Mouse (Mus musculus): ENCODE measurements around the gene Hddc3. TPM values are rescaled to one million over a fixed set of nuclear protein-coding genes. Genes with fewer than 3 reads are reported as not detected.

Gene Hddc3
- total and polyA plus RNA-seq, 3 experiments: 47.1 to 58.1 TPM; not detected in 1

DNA sequence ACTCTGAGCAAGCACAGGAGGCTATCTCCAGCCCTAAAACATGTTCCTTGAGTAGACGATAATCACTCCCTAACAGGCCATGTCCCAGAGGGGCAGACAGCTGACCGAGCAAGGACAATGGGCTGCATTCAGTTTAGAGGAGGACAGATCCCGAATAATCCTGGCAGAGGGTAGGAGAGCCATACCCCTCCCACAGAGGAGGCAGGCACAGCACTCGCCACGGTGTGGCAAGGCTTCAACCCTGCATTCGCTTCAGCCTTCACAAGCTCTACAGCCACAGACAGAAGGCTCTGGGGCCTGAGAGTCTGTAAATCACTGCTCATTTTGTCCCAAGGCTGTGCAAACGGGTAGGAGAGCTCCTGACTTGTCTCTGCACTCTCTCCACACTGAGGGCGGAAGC is 14.3 kb downstream of the Hddc3 start:
- DNase-seq (ENCODE audit: low read depth, low spot score): no peak
- Histone ChIP-seq H3K27me3 (ENCODE audit: control insufficient read depth in 1 of 2, insufficient read depth in 2 of 2, low read length in 2 of 2) (no peaks in the 10 kb centered on the region), H3K4me3 (ENCODE audit: control insufficient read depth in 1 of 2, insufficient read depth in 1 of 2, low read depth in 2 of 2, low read length in 2 of 2) (no peak overlapping the region), H3K27ac (ENCODE audit: control insufficient read depth, low read depth, low read length) (no peak overlapping the region), H3K36me3 (ENCODE audit: control insufficient read depth in 1 of 2, insufficient read depth in 2 of 2, low read length in 2 of 2) (peaks cover 0 to 2% of the 10 kb centered on the region in 2 experiments; a peak in 2 of 4 replicates), H3K9ac (ENCODE audit: control insufficient read depth, low read depth, low read length, poor library complexity, severe bottlenecking) (no peak overlapping the region), H3K9me3 (replicated peaks; ENCODE audit: insufficient read depth, low read length) (no peaks in the 10 kb centered on the region), H3K79me2 (ENCODE audit: control insufficient read depth, insufficient read depth, low read length, poor library complexity) (no peaks in the 10 kb centered on the region), H3K4me1 (ENCODE audit: control insufficient read depth in 1 of 2, insufficient read depth in 2 of 2, low read length in 2 of 2) (no peaks in the 10 kb centered on the region; a peak in 1 of 4 replicates)
- TF ChIP-seq MAZ (IDR thresholded peaks at IDR 0.05; ENCODE audit: low read depth, low read length) (no peak), UBTF (IDR thresholded peaks at IDR 0.05; ENCODE audit: borderline replicate concordance, insufficient read depth, low read depth, low read length) (no peak), NELFE (IDR thresholded peaks at IDR 0.05; ENCODE audit: low read depth, low read length) (no peak), KAT2A (conservative IDR thresholded peaks at IDR 0.05; ENCODE audit: low read depth, low read length) (no peak), RCOR1 (IDR thresholded peaks at IDR 0.05; ENCODE audit: low read depth, low read length) (no peak), TAL1 (IDR thresholded peaks at IDR 0.05; ENCODE audit: low read length) (no peak), POLR2AphosphoS2 (IDR thresholded peaks at IDR 0.05; ENCODE audit: low read length) (no peak), ETS1 (IDR thresholded peaks at IDR 0.05; ENCODE audit: low read depth, low read length) (no peak), ZMIZ1 (IDR thresholded peaks at IDR 0.05; ENCODE audit: low read depth, low read length) (no peak)

- Histone ChIP-seq H3K36me3 (ENCODE audit: control insufficient read depth in 1 of 2, insufficient read depth in 2 of 2, low read length in 2 of 2) (peaks cover 0 to 2% of the 10 kb centered on the region in 2 experiments; a peak in 2 of 4 replicates), H3K4me1 (ENCODE audit: control insufficient read depth in 1 of 2, insufficient read depth in 2 of 2, low read length in 2 of 2) (no peaks in the 10 kb centered on the region; a peak in 1 of 4 replicates), H3K9ac (ENCODE audit: control insufficient read depth, low read depth, low read length, poor library complexity, severe bottlenecking) (no peak overlapping the region), H3K4me3 (ENCODE audit: control insufficient read depth in 1 of 2, insufficient read depth in 1 of 2, low read depth in 2 of 2, low read length in 2 of 2) (no peak overlapping the region), H3K9me3 (replicated peaks; ENCODE audit: insufficient read depth, low read length) (no peaks in the 10 kb centered on the region), H3K27me3 (ENCODE audit: control insufficient read depth in 1 of 2, insufficient read depth in 2 of 2, low read length in 2 of 2) (no peaks in the 10 kb centered on the region), H3K79me2 (ENCODE audit: control insufficient read depth, insufficient read depth, low read length, poor library complexity) (no peaks in the 10 kb centered on the region), H3K27ac (ENCODE audit: control insufficient read depth, low read depth, low read length) (no peak overlapping the region)
- TF ChIP-seq ZMIZ1 (IDR thresholded peaks at IDR 0.05; ENCODE audit: low read depth, low read length): no peak
- no peak for TF ChIP-seq MAFK (IDR thresholded peaks at IDR 0.05; ENCODE audit: borderline replicate concordance, low read depth, low read length)
- TF ChIP-seq POLR2AphosphoS5 (IDR thresholded peaks at IDR 0.05; ENCODE audit: borderline replicate concordance, low read depth, low read length): no peak
- no peak for TF ChIP-seq MXI1 (IDR thresholded peaks at IDR 0.05; ENCODE audit: low read depth, low read length)
- no peak for TF ChIP-seq ZNF384 (IDR thresholded peaks at IDR 0.05; ENCODE audit: low read depth, low read length)
- no peak for TF ChIP-seq EP300 (IDR thresholded peaks at IDR 0.05; ENCODE audit: low read depth in 1 of 2, low read length in 2 of 2)
- TF ChIP-seq KAT2A (conservative IDR thresholded peaks at IDR 0.05; ENCODE audit: low read depth, low read length): no peak
- no peak for TF ChIP-seq POLR2AphosphoS2 (IDR thresholded peaks at IDR 0.05; ENCODE audit: low read length)
- no peak for TF ChIP-seq USF1 (IDR thresholded peaks at IDR 0.05; ENCODE audit: low read depth, low read length)
- no peak for TF ChIP-seq RAD21 (IDR thresholded peaks at IDR 0.05; ENCODE audit: low read depth, low read length)
- no peak for TF ChIP-seq MAX (IDR thresholded peaks at IDR 0.05; ENCODE audit: low read length)
- DNase-seq (ENCODE audit: low read depth, low spot score): no peak
These were observed 15.1 kb downstream of the Hddc3 start for GRCm38 (mm10) chr7:80358039-80358438.
